Mouse (Mus musculus): ENCODE data around the gene Rnf150. TPM values are rescaled to one million over a fixed set of nuclear protein-coding genes. Genes with fewer than 3 reads are reported as not detected.

Rnf150 gene
- polyA plus RNA-seq, 1 experiment from 2014 or later = 1.5 TPM

DNA sequence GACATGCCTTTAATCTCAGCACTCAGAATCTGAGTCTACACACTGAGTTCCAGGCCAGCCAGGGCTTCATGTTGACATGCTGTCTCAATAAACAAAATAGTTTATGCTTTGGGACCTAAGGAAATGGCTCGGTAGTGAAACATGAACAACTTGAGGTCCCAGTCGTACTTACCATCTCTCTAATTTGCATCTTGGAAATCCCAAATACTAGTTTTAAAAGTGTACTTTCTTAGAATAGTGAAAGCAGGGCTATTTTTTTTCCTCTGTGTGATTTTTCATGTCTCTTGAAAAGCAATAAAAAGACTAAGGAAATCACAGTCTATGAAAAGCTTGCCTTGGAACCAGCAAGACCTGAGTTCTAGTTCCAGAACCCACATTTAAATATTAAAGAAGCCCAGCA is 135.6 kb downstream of the Rnf150 start:
- no peaks in the 10 kb centered on the region for H3K27me3 ChIP-seq (ENCODE audit: control insufficient read depth, insufficient read depth, low read length)
- no peak overlapping the region for H3K4me3 ChIP-seq (ENCODE audit: low read depth, low read length)
- no peaks in the 10 kb centered on the region for H3K36me3 ChIP-seq (ENCODE audit: control insufficient read depth, insufficient read depth, low read length)
- H3K9me3 ChIP-seq (ENCODE audit: control insufficient read depth, low read length) = no peaks in the 10 kb centered on the region
- no peak for ATAC-seq (replicated peaks; ENCODE audit: low FRiP score)
- 89% methylated on average over 2 of the region's 2 CpGs for WGBS
- H3K9ac ChIP-seq (ENCODE audit: low read length) = no peak overlapping the region
- no peaks in the 10 kb centered on the region for H3K4me1 ChIP-seq (replicated peaks; ENCODE audit: control insufficient read depth, insufficient read depth, low read length)
- DNase-seq (ENCODE audit: low spot score) = no peak
- H3K4me2 ChIP-seq (ENCODE audit: low read depth, low read length, severe bottlenecking) = no peak overlapping the region
- H3K27ac ChIP-seq (ENCODE audit: low read depth, low read length) = no peak overlapping the region

DNA sequence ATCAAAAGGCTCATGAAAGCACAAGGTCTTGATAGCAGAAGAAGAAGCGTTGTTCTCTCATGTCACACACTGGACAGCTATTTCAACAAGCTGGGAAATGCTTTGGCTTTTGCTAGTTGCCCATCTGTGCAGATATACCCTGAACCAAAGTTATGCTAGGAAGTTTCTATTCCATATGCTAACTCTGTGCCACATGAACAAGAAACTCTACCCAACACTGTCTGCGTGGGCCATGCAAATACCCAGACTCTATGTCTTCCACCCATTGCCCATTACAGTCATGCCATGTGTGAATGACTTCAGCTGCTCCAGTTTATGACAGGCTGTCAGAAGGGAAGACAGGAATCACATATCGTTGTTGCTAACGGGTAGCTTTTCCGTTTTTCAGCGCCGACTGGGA is 140.0 kb downstream of the Rnf150 start:
- no peaks in the 10 kb centered on the region for H3K9me3 ChIP-seq (ENCODE audit: control insufficient read depth, low read length)
- no peak for ATAC-seq (replicated peaks; ENCODE audit: low FRiP score)
- WGBS = 94% methylated on average over 7 of the region's 7 CpGs

DNA sequence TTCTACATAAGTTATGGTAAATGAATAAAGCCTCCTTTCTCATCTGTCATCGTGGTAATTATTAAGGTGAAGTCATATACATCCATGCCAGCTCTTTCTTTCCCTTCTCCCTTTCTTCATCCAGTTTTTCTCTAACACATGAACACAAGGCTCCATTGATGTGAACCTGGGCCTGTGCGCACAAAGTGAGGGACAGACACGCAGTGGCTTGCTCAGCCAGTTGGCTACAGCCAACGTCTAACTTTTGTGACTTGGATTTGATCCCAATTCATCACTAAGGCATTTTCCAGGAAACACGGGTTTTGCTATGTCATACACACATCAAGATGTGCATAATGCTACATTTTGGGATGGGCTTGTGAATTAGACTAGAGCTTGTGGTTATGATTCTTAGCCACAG is 146.3 kb downstream of the Rnf150 start:
- Histone ChIP-seq H3K9me3 (ENCODE audit: control insufficient read depth, low read length) (no peaks in the 10 kb centered on the region), H3K4me1 (replicated peaks; ENCODE audit: control insufficient read depth, insufficient read depth, low read length) (no peaks in the 10 kb centered on the region), H3K27ac (ENCODE audit: low read depth, low read length) (no peak overlapping the region), H3K9ac (ENCODE audit: low read length) (no peak overlapping the region), H3K4me2 (ENCODE audit: low read depth, low read length, severe bottlenecking) (no peak overlapping the region), H3K27me3 (ENCODE audit: control insufficient read depth, insufficient read depth, low read length) (no peaks in the 10 kb centered on the region), H3K4me3 (ENCODE audit: low read depth, low read length) (no peak overlapping the region), H3K36me3 (ENCODE audit: control insufficient read depth, insufficient read depth, low read length) (no peaks in the 10 kb centered on the region)
- ATAC-seq (replicated peaks; ENCODE audit: low FRiP score) = no peak
- 91% methylated on average over 5 of the region's 5 CpGs for WGBS
- DNase-seq (ENCODE audit: low spot score) = no peak

More for the DNA sequence above, 140.0 kb downstream of the Rnf150 start:
- Histone ChIP-seq H3K4me1 (replicated peaks; ENCODE audit: control insufficient read depth, insufficient read depth, low read length) (no peaks in the 10 kb centered on the region), H3K27ac (ENCODE audit: low read depth, low read length) (no peak overlapping the region), H3K27me3 (ENCODE audit: control insufficient read depth, insufficient read depth, low read length) (no peaks in the 10 kb centered on the region), H3K9ac (ENCODE audit: low read length) (no peak overlapping the region), H3K4me3 (ENCODE audit: low read depth, low read length) (no peak overlapping the region), H3K36me3 (ENCODE audit: control insufficient read depth, insufficient read depth, low read length) (no peaks in the 10 kb centered on the region), H3K4me2 (ENCODE audit: low read depth, low read length, severe bottlenecking) (no peak overlapping the region)
- no peak for DNase-seq (ENCODE audit: low spot score)

DNA sequence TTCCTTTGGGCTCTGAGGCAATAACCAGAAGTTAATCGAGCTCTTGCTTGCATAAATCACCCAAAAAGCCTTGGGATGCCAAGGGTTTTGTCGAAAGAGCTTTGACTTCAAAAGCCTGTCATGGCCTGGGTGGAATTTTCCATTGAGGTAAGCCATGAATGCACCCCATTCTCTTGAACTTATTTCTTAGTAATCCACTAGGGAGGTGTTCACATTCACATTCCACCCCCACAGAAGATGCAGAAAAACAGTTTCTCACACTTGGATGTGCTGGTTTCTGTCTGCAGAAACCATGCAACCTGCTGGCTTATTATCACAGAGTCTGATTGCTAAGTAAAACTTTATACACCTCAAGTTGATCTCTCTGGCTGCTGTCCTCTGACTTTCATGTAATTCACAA is 148.1 kb downstream of the Rnf150 start:
- no peaks in the 10 kb centered on the region for H3K9me3 ChIP-seq (ENCODE audit: control insufficient read depth, low read length)
- ATAC-seq (replicated peaks; ENCODE audit: low FRiP score) = no peak
- no peak overlapping the region for H3K4me3 ChIP-seq (ENCODE audit: low read depth, low read length)
- H3K4me2 ChIP-seq (ENCODE audit: low read depth, low read length, severe bottlenecking) = no peak overlapping the region
- no peak overlapping the region for H3K9ac ChIP-seq (ENCODE audit: low read length)
- H3K4me1 ChIP-seq (replicated peaks; ENCODE audit: control insufficient read depth, insufficient read depth, low read length) = no peaks in the 10 kb centered on the region
- no peaks in the 10 kb centered on the region for H3K36me3 ChIP-seq (ENCODE audit: control insufficient read depth, insufficient read depth, low read length)
- no peaks in the 10 kb centered on the region for H3K27me3 ChIP-seq (ENCODE audit: control insufficient read depth, insufficient read depth, low read length)
- DNase-seq (ENCODE audit: low spot score) = no peak
- H3K27ac ChIP-seq (ENCODE audit: low read depth, low read length) = no peak overlapping the region
- 72% methylated on average over 2 of the region's 2 CpGs for WGBS

DNA sequence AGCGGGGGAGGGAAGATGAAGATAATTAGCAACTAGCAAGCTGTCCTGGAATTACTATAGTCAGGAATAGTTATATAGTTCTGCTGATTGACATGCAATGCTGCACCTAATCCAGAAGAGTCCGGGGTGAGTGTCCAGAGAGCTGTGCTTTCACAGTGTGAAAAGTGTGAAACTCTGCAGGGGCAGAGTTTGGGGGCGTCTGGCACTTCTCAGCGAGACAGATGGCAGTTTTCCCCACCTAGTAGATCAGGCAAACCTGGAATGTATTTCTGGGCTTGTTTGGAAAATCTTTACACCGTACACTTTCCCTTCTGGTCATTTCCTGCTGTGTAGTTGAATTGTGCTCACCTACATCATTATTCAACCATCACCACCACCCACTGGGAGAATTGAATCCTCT is 148.6 kb downstream of the Rnf150 start:
- no peak for DNase-seq (ENCODE audit: low spot score)
- Histone ChIP-seq H3K4me3 (ENCODE audit: low read depth, low read length) (no peak overlapping the region), H3K27ac (ENCODE audit: low read depth, low read length) (no peak overlapping the region), H3K27me3 (ENCODE audit: control insufficient read depth, insufficient read depth, low read length) (no peaks in the 10 kb centered on the region), H3K9ac (ENCODE audit: low read length) (no peak overlapping the region), H3K36me3 (ENCODE audit: control insufficient read depth, insufficient read depth, low read length) (no peaks in the 10 kb centered on the region), H3K9me3 (ENCODE audit: control insufficient read depth, low read length) (no peaks in the 10 kb centered on the region), H3K4me1 (replicated peaks; ENCODE audit: control insufficient read depth, insufficient read depth, low read length) (no peaks in the 10 kb centered on the region), H3K4me2 (ENCODE audit: low read depth, low read length, severe bottlenecking) (no peak overlapping the region)
- no peak for ATAC-seq (replicated peaks; ENCODE audit: low FRiP score)
- 38% methylated on average over 5 of the region's 5 CpGs for WGBS

DNA sequence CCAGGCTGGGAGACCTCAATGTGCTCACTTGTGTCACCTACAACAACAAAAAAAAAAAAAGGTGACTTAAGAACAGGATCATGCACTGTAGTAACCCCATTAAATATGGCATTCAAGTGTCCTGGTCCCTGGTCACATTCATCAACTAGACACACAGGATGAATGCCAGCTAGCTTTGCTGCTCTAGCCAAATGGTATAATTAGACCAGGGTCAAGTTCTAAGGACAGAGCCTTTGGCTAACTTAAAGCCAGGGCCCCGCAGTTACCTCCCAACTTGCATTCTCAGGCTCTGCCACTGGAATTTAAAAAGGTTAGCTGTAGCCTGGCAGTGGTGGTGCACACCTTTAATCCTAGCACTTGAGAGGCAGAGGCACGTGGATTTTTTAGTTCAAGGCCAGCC is 165.1 kb downstream of the Rnf150 start:
- no peak overlapping the region for H3K4me2 ChIP-seq (ENCODE audit: low read depth, low read length, severe bottlenecking)
- H3K27ac ChIP-seq (ENCODE audit: low read depth, low read length) = no peak overlapping the region
- DNase-seq (ENCODE audit: low spot score) (no peak), ATAC-seq (replicated peaks; ENCODE audit: low FRiP score) (no peak)
- no peaks in the 10 kb centered on the region for H3K4me1 ChIP-seq (replicated peaks; ENCODE audit: control insufficient read depth, insufficient read depth, low read length)
- 72% methylated on average over 2 of the region's 2 CpGs for WGBS
- H3K9me3 ChIP-seq (ENCODE audit: control insufficient read depth, low read length) = no peaks in the 10 kb centered on the region
- H3K36me3 ChIP-seq (ENCODE audit: control insufficient read depth, insufficient read depth, low read length) = no peaks in the 10 kb centered on the region
- no peak overlapping the region for H3K9ac ChIP-seq (ENCODE audit: low read length)
- no peaks in the 10 kb centered on the region for H3K27me3 ChIP-seq (ENCODE audit: control insufficient read depth, insufficient read depth, low read length)
- H3K4me3 ChIP-seq (ENCODE audit: low read depth, low read length) = no peak overlapping the region

DNA sequence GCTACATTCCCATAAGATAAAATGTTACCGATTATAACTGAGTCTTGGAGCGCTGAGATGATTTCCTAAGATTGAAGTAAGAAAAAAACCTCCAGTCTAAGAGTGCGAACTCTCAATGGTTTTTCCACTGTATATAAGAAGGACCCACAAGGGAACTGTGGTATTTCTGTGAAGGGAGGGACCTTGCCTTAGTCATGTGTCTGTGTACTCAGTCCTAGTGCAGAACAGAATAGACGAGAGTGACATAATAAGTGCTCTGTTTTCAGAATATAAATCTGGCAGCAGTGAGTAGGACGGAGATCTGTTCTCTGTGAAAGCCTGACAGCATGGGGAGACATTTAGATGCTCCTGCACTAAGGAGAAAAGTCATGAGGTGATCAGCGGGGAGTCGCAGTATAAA is 169.6 kb downstream of the Rnf150 start:
- ATAC-seq (replicated peaks; ENCODE audit: low FRiP score) = no peak

DNA sequence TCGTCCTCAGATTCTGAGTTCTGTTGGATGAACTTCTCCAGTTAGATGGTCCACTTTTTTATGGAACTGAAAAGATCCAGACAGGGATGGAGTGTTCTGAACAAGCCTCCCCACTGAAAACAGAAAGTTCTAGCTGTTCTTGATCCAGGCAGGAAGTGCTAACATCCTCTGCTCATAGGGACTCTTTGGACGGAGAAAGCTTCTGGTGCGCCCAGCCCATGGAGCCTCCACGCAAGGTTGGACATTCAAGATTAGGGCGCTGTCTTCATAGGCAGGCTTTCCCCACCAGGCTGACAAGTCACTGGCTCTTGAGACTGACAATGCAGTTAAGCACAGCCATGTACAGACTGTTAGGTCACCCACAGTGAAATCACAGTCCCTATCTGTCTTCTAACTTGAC is 172.0 kb downstream of the Rnf150 start:
- no peaks in the 10 kb centered on the region for H3K4me1 ChIP-seq (replicated peaks; ENCODE audit: control insufficient read depth, insufficient read depth, low read length)
- no peak overlapping the region for H3K27ac ChIP-seq (ENCODE audit: low read depth, low read length)
- DNase-seq (ENCODE audit: low spot score) (no peak), ATAC-seq (replicated peaks; ENCODE audit: low FRiP score) (no peak)
- H3K36me3 ChIP-seq (ENCODE audit: control insufficient read depth, insufficient read depth, low read length) = no peaks in the 10 kb centered on the region
- WGBS = 95% methylated on average over 5 of the region's 5 CpGs
- H3K9ac ChIP-seq (ENCODE audit: low read length) = no peak overlapping the region
- H3K4me3 ChIP-seq (ENCODE audit: low read depth, low read length) = no peak overlapping the region
- no peak overlapping the region for H3K4me2 ChIP-seq (ENCODE audit: low read depth, low read length, severe bottlenecking)
- H3K27me3 ChIP-seq (ENCODE audit: control insufficient read depth, insufficient read depth, low read length) = no peaks in the 10 kb centered on the region
- no peaks in the 10 kb centered on the region for H3K9me3 ChIP-seq (ENCODE audit: control insufficient read depth, low read length)

More for the DNA sequence above, 169.6 kb downstream of the Rnf150 start:
- no peaks in the 10 kb centered on the region for H3K36me3 ChIP-seq (ENCODE audit: control insufficient read depth, insufficient read depth, low read length)
- no peak overlapping the region for H3K9ac ChIP-seq (ENCODE audit: low read length)
- no peaks in the 10 kb centered on the region for H3K4me1 ChIP-seq (replicated peaks; ENCODE audit: control insufficient read depth, insufficient read depth, low read length)
- no peak overlapping the region for H3K27ac ChIP-seq (ENCODE audit: low read depth, low read length)
- H3K27me3 ChIP-seq (ENCODE audit: control insufficient read depth, insufficient read depth, low read length) = no peaks in the 10 kb centered on the region
- 75% methylated on average over 7 of the region's 7 CpGs for WGBS
- DNase-seq (ENCODE audit: low spot score) = no peak
- H3K4me3 ChIP-seq (ENCODE audit: low read depth, low read length) = no peak overlapping the region
- no peak overlapping the region for H3K4me2 ChIP-seq (ENCODE audit: low read depth, low read length, severe bottlenecking)
- H3K9me3 ChIP-seq (ENCODE audit: control insufficient read depth, low read length) = no peaks in the 10 kb centered on the region

DNA sequence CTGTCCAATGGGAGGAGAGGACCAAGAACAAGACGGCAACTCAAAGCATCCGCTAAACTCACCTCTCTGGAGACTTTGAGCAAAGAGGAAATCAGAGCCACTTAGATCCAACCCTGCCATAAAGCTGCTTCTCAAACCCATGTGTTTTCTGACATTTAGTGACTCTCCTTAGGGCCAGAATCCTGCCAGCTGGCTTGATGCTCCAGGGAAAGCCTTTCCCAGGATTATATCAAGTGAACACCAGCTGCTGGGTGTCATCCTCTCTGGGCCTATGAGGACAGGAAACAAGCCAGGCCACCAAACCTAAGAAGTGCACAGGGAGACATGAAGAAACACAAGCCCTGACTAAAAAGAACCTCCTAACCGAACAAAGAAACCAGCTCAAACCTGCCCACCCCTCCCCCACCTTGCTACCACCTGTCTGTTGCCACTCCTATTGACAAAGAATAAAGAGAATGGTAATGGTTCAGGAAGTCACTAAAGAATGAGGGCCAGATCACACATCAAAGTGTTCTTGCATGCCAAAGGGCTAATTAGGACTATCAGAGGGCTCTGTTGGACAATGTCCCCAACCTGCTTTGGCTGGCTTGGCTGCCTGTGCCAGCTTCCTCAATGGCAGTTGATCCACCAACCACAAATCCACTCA is 173.5 kb downstream of the Rnf150 start:
- no peak for ATAC-seq (replicated peaks; ENCODE audit: low FRiP score)
- no peak overlapping the region for H3K4me2 ChIP-seq (ENCODE audit: low read depth, low read length, severe bottlenecking)
- H3K27ac ChIP-seq (ENCODE audit: low read depth, low read length) = no peak overlapping the region
- no peaks in the 10 kb centered on the region for H3K36me3 ChIP-seq (ENCODE audit: control insufficient read depth, insufficient read depth, low read length)
- WGBS = 72% methylated on average over 3 of the region's 3 CpGs
- H3K4me1 ChIP-seq (replicated peaks; ENCODE audit: control insufficient read depth, insufficient read depth, low read length) = no peaks in the 10 kb centered on the region
- H3K9me3 ChIP-seq (ENCODE audit: control insufficient read depth, low read length) = no peaks in the 10 kb centered on the region
- H3K9ac ChIP-seq (ENCODE audit: low read length) = no peak overlapping the region
- DNase-seq (ENCODE audit: low spot score) = no peak
- no peaks in the 10 kb centered on the region for H3K27me3 ChIP-seq (ENCODE audit: control insufficient read depth, insufficient read depth, low read length)
- no peak overlapping the region for H3K4me3 ChIP-seq (ENCODE audit: low read depth, low read length)

All from forebrain, embryonic 11.5 days (tissue).